Mouse (Mus musculus) hindbrain, embryonic 13.5 days (tissue): ENCODE measurements at regions not wholly inside any gene's neighbourhood (a gene's known extent, or its start where the extent isn't known, plus 50 kb on each side); places are given as distances from the start of the nearest gene placed in this dataset.
A peak's percentile ranks its signal among the peaks of the same experiment; 100 is the strongest.

Source experiments
- ATAC-seq: fragments of 200-750 bp; cut with Nextera tagmentation; 2 replicates; pipeline ENCODE4 v1.8.0; 2017; ENCODE audit warnings: moderate TSS enrichment; ENCODE audit not compliant: low FRiP score
- H3K27ac ChIP-seq: fragments of 300-500 bp; sonication (generic); 2 replicates; pipeline ENCODE4 v1.5.1; 2015; ENCODE audit warnings: inconsistent platforms, mild to moderate bottlenecking, moderate library complexity
- H3K27me3 ChIP-seq: fragments of 300-500 bp; sonication (generic); 2 replicates; pipeline ENCODE4 v1.6.1; 2015; ENCODE audit warnings: mild to moderate bottlenecking, inconsistent platforms
- H3K36me3 ChIP-seq: fragments of 300-500 bp; sonication (generic); 2 replicates; pipeline ENCODE4 v1.6.1; 2015; ENCODE audit warnings: mild to moderate bottlenecking, inconsistent platforms
- H3K4me1 ChIP-seq: fragments of 300-500 bp; sonication (generic); replicated peaks from 2 replicates; pipeline ENCODE4 v1.6.1; 2015; ENCODE audit warnings: inconsistent platforms
- H3K4me2 ChIP-seq: fragments of 300-500 bp; sonication (generic); 2 replicates; pipeline ENCODE4 v1.6.1; 2015; ENCODE audit warnings: inconsistent platforms, mild to moderate bottlenecking, moderate library complexity
- H3K4me3 ChIP-seq: fragments of 300-500 bp; sonication (generic); 2 replicates; pipeline ENCODE4 v1.5.1; 2015; ENCODE audit warnings: mild to moderate bottlenecking, inconsistent platforms
- H3K9ac ChIP-seq: fragments of 300-500 bp; sonication (generic); 2 replicates; pipeline ENCODE4 v1.6.1; 2015; ENCODE audit warnings: mild to moderate bottlenecking, inconsistent platforms
- H3K9me3 ChIP-seq: fragments of 300-500 bp; sonication (generic); 2 replicates; pipeline ENCODE4 v1.6.1; 2016; ENCODE audit warnings: inconsistent platforms
- WGBS: fragments of 180-500 bp; shearing (Covaris S2); methylation state at CpG from one replicate; pipeline ENCODE4 v1.1.7; 2015; 5-methylcytosine and 5-hydroxymethylcytosine counted together

GRCm38 (mm10) chr6:31640745-31641144, 77.0 kb upstream of the Podxl start:
- WGBS, result 60% methylated on average over 2 of the region's 2 CpGs
- H3K4me2 ChIP-seq, result no peak overlapping the region

GRCm38 (mm10) chr6:31639460-31639859, 75.7 kb upstream of the Podxl start:
- Histone ChIP-seq H3K9me3 (no peaks in the 10 kb centered on the region), H3K4me1 (peaks cover 20% of the 10 kb centered on the region), H3K27ac (no peak overlapping the region), H3K27me3 (peaks cover 16% of the 10 kb centered on the region), H3K9ac (no peak overlapping the region), H3K4me2 (no peak overlapping the region), H3K36me3 (no peaks in the 10 kb centered on the region), H3K4me3 (no peak overlapping the region)
- peak; percentile 43; the same call in 1 of the 2 replicates for ATAC-seq
- 22% methylated on average over 2 of the region's 2 CpGs for WGBS

More at GRCm38 (mm10) chr6:31640745-31641144, 77.0 kb upstream of the Podxl start:
- Histone ChIP-seq H3K4me1 (peaks cover 20% of the 10 kb centered on the region), H3K9ac (no peak overlapping the region), H3K4me3 (no peak overlapping the region), H3K27me3 (peaks cover 16% of the 10 kb centered on the region), H3K36me3 (no peaks in the 10 kb centered on the region), H3K9me3 (no peaks in the 10 kb centered on the region), H3K27ac (no peak overlapping the region)
- ATAC-seq, result no peak

- ATAC-seq, result no peak
- no peaks in the 10 kb centered on the region for H3K36me3 ChIP-seq
- no peaks in the 10 kb centered on the region for H3K9me3 ChIP-seq
- no peak overlapping the region for H3K4me2 ChIP-seq
- WGBS, result 38% methylated on average over 13 of the region's 13 CpGs
- H3K9ac ChIP-seq, result peak overlapping the region; percentile 24; the same call in 1 of the 2 replicates
- peaks cover 16% of the 10 kb centered on the region for H3K27me3 ChIP-seq
- H3K4me1 ChIP-seq, result peaks cover 20% of the 10 kb centered on the region
- no peak overlapping the region for H3K27ac ChIP-seq
- H3K4me3 ChIP-seq, result no peak overlapping the region
Measured at GRCm38 (mm10) chr6:31638434-31639220, 74.8 kb upstream of the Podxl start.

- Histone ChIP-seq H3K27ac (no peak overlapping the region), H3K4me1 (peaks cover 16% of the 10 kb centered on the region), H3K4me3 (no peak overlapping the region), H3K27me3 (peaks cover 16% of the 10 kb centered on the region), H3K9me3 (no peaks in the 10 kb centered on the region), H3K9ac (no peak overlapping the region), H3K36me3 (no peaks in the 10 kb centered on the region), H3K4me2 (peak overlapping the region; percentile 29)
- no peak for ATAC-seq
- WGBS, result 27% methylated on average over 16 of the region's 16 CpGs
Measured at GRCm38 (mm10) chr6:31637371-31638052, 73.7 kb upstream of the Podxl start.

- no peaks in the 10 kb centered on the region for H3K36me3 ChIP-seq
Measured at GRCm38 (mm10) chr6:31636954-31637353, 73.2 kb upstream of the Podxl start.

GRCm38 (mm10) chr6:31632485-31632884, 68.7 kb upstream of the Podxl start:
- Histone ChIP-seq H3K27me3 (peaks cover 6% of the 10 kb centered on the region; the same call in 1 of the 2 replicates), H3K4me1 (0 out of 2 replicates have a peak, but pooled peaks cover under 1% of the 10 kb centered on the region), H3K27ac (no peak overlapping the region), H3K36me3 (no peaks in the 10 kb centered on the region), H3K9me3 (no peaks in the 10 kb centered on the region), H3K9ac (no peak overlapping the region), H3K4me3 (no peak overlapping the region), H3K4me2 (no peak overlapping the region)
- 75% methylated on average over 10 of the region's 10 CpGs for WGBS
- ATAC-seq, result no peak

More at GRCm38 (mm10) chr6:31636954-31637353, 73.2 kb upstream of the Podxl start:
- no peak overlapping the region for H3K4me2 ChIP-seq
- ATAC-seq, result no peak
- no peak overlapping the region for H3K27ac ChIP-seq
- H3K9ac ChIP-seq, result no peak overlapping the region
- 29% methylated on average over 9 of the region's 9 CpGs for WGBS
- no peaks in the 10 kb centered on the region for H3K9me3 ChIP-seq
- no peak overlapping the region for H3K4me3 ChIP-seq
- peaks cover 16% of the 10 kb centered on the region for H3K27me3 ChIP-seq
- peaks cover 13% of the 10 kb centered on the region for H3K4me1 ChIP-seq

GRCm38 (mm10) chr6:31630009-31630408, 66.2 kb upstream of the Podxl start:
- ATAC-seq, result no peak
- Histone ChIP-seq H3K9me3 (no peaks in the 10 kb centered on the region), H3K4me1 (no peaks in the 10 kb centered on the region), H3K4me3 (no peak overlapping the region), H3K36me3 (no peaks in the 10 kb centered on the region), H3K4me2 (no peak overlapping the region), H3K27ac (no peak overlapping the region), H3K27me3 (no peaks in the 10 kb centered on the region), H3K9ac (no peak overlapping the region)
- 71% methylated on average over 4 of the region's 4 CpGs for WGBS

GRCm38 (mm10) chr6:31627912-31628311, 64.1 kb upstream of the Podxl start:
- WGBS, result 88% methylated on average over 3 of the region's 3 CpGs
- Histone ChIP-seq H3K36me3 (no peaks in the 10 kb centered on the region), H3K4me1 (no peaks in the 10 kb centered on the region), H3K9ac (no peak overlapping the region), H3K4me2 (no peak overlapping the region), H3K27ac (no peak overlapping the region), H3K9me3 (no peaks in the 10 kb centered on the region), H3K4me3 (no peak overlapping the region), H3K27me3 (no peaks in the 10 kb centered on the region)
- ATAC-seq, result no peak

GRCm38 (mm10) chr6:31625055-31625454, 61.3 kb upstream of the Podxl start:
- Histone ChIP-seq H3K4me2 (no peak overlapping the region), H3K27me3 (no peaks in the 10 kb centered on the region), H3K4me3 (no peak overlapping the region), H3K27ac (no peak overlapping the region), H3K9ac (no peak overlapping the region), H3K4me1 (no peaks in the 10 kb centered on the region), H3K36me3 (no peaks in the 10 kb centered on the region), H3K9me3 (no peaks in the 10 kb centered on the region)
- 81% methylated on average over 2 of the region's 2 CpGs for WGBS
- ATAC-seq, result no peak

- H3K27me3 ChIP-seq, result no peaks in the 10 kb centered on the region
- no peak overlapping the region for H3K27ac ChIP-seq
- H3K4me3 ChIP-seq, result no peak overlapping the region
- WGBS, result 82% methylated on average over 10 of the region's 10 CpGs
- no peak overlapping the region for H3K4me2 ChIP-seq
- no peaks in the 10 kb centered on the region for H3K4me1 ChIP-seq
- no peak for ATAC-seq
- H3K9me3 ChIP-seq, result no peaks in the 10 kb centered on the region
- no peak overlapping the region for H3K9ac ChIP-seq
- no peaks in the 10 kb centered on the region for H3K36me3 ChIP-seq
Measured at GRCm38 (mm10) chr6:31624374-31624773, 60.6 kb upstream of the Podxl start.

- no peak for ATAC-seq
Measured at GRCm38 (mm10) chr6:31621023-31621422, 57.2 kb upstream of the Podxl start.

GRCm38 (mm10) chr6:31618852-31619251, 55.1 kb upstream of the Podxl start:
- no peaks in the 10 kb centered on the region for H3K36me3 ChIP-seq
- H3K9me3 ChIP-seq, result no peaks in the 10 kb centered on the region
- no peak for ATAC-seq
- no peak overlapping the region for H3K27ac ChIP-seq
- no peak overlapping the region for H3K4me3 ChIP-seq
- H3K4me1 ChIP-seq, result no peaks in the 10 kb centered on the region
- 78% methylated on average over 2 of the region's 2 CpGs for WGBS
- H3K4me2 ChIP-seq, result no peak overlapping the region
- H3K27me3 ChIP-seq, result no peaks in the 10 kb centered on the region
- H3K9ac ChIP-seq, result no peak overlapping the region

More at GRCm38 (mm10) chr6:31621023-31621422, 57.2 kb upstream of the Podxl start:
- WGBS, result 77% methylated on average over 6 of the region's 6 CpGs
- Histone ChIP-seq H3K4me1 (no peaks in the 10 kb centered on the region), H3K9ac (no peak overlapping the region), H3K36me3 (no peaks in the 10 kb centered on the region), H3K27ac (no peak overlapping the region), H3K4me3 (no peak overlapping the region), H3K9me3 (no peaks in the 10 kb centered on the region), H3K27me3 (no peaks in the 10 kb centered on the region), H3K4me2 (no peak overlapping the region)
